Mouse (Mus musculus): ENCODE results near the gene Fnbp1. TPM values are rescaled to one million over a fixed set of nuclear protein-coding genes. Genes with fewer than 3 reads are reported as not detected.

Gene Fnbp1
- polyA plus RNA-seq, 1 experiment from 2014 or later = 16.9 TPM

GRCm38 (mm10) chr2:31118639-31119380, 23.0 kb downstream of the Fnbp1 start:
- no peak overlapping the region for H3K9ac ChIP-seq (replicated peaks)
- no peak for ATAC-seq
- H3K36me3 ChIP-seq = no peaks in the 10 kb centered on the region
- H3K4me3 ChIP-seq (replicated peaks) = no peak overlapping the region
- peaks cover 6% of the 10 kb centered on the region; the same call in 1 of the 2 replicates for H3K4me1 ChIP-seq (replicated peaks)
- no peaks in the 10 kb centered on the region for H3K27me3 ChIP-seq
- no peak overlapping the region for H3K4me2 ChIP-seq (replicated peaks)
- 90% methylated on average over 10 of the region's 10 CpGs for WGBS
- H3K9me3 ChIP-seq = no peaks in the 10 kb centered on the region
- H3K27ac ChIP-seq = 0 out of 2 replicates have a peak overlapping the region, but pooled peaks have one; percentile 55

- H3K4me1 ChIP-seq (replicated peaks) = peaks cover 6% of the 10 kb centered on the region; the same call in 1 of the 2 replicates
- WGBS = 91% methylated on average over 3 of the region's 3 CpGs
Observed at GRCm38 (mm10) chr2:31118211-31118610, 23.6 kb downstream of the Fnbp1 start.

GRCm38 (mm10) chr2:31115943-31116731, 25.7 kb downstream of the Fnbp1 start:
- Histone ChIP-seq H3K4me1 (replicated peaks) (peaks cover 6% of the 10 kb centered on the region; the same call in 1 of the 2 replicates), H3K4me3 (replicated peaks) (no peak overlapping the region), H3K27ac (no peak overlapping the region), H3K4me2 (replicated peaks) (no peak overlapping the region), H3K36me3 (no peaks in the 10 kb centered on the region), H3K27me3 (no peaks in the 10 kb centered on the region), H3K9ac (replicated peaks) (no peak overlapping the region), H3K9me3 (no peaks in the 10 kb centered on the region)
- peak; percentile 24; the same call in 1 of the 2 replicates for ATAC-seq
- 77% methylated on average over 10 of the region's 10 CpGs for WGBS

More at GRCm38 (mm10) chr2:31118211-31118610, 23.6 kb downstream of the Fnbp1 start:
- H3K9me3 ChIP-seq = no peaks in the 10 kb centered on the region
- no peaks in the 10 kb centered on the region for H3K36me3 ChIP-seq
- ATAC-seq = no peak
- no peaks in the 10 kb centered on the region for H3K27me3 ChIP-seq
- no peak overlapping the region for H3K27ac ChIP-seq
- no peak overlapping the region for H3K4me2 ChIP-seq (replicated peaks)
- H3K4me3 ChIP-seq (replicated peaks) = no peak overlapping the region
- no peak overlapping the region for H3K9ac ChIP-seq (replicated peaks)

- Histone ChIP-seq H3K27me3 (no peaks in the 10 kb centered on the region), H3K4me1 (replicated peaks) (peaks cover 6% of the 10 kb centered on the region; the same call in 1 of the 2 replicates), H3K4me2 (replicated peaks) (no peak overlapping the region), H3K9me3 (no peaks in the 10 kb centered on the region), H3K27ac (no peak overlapping the region), H3K9ac (replicated peaks) (no peak overlapping the region), H3K36me3 (no peaks in the 10 kb centered on the region), H3K4me3 (replicated peaks) (no peak overlapping the region)
- WGBS = 91% methylated on average over 10 of the region's 10 CpGs
- no peak for ATAC-seq
Observed at GRCm38 (mm10) chr2:31115091-31115942, 26.5 kb downstream of the Fnbp1 start.

GRCm38 (mm10) chr2:31114205-31114604, 27.6 kb downstream of the Fnbp1 start:
- H3K9me3 ChIP-seq = no peaks in the 10 kb centered on the region
- no peak overlapping the region for H3K27ac ChIP-seq
- no peak overlapping the region for H3K9ac ChIP-seq (replicated peaks)
- no peak overlapping the region for H3K4me2 ChIP-seq (replicated peaks)
- no peaks in the 10 kb centered on the region for H3K36me3 ChIP-seq
- no peak for ATAC-seq
- 100% methylated on average over 2 of the region's 2 CpGs for WGBS
- H3K4me3 ChIP-seq (replicated peaks) = no peak overlapping the region
- 0 out of 2 replicates have a peak, but pooled peaks cover 3% of the 10 kb centered on the region for H3K4me1 ChIP-seq (replicated peaks)
- no peaks in the 10 kb centered on the region for H3K27me3 ChIP-seq

- Histone ChIP-seq H3K36me3 (no peaks in the 10 kb centered on the region), H3K27ac (no peak overlapping the region), H3K9me3 (no peaks in the 10 kb centered on the region), H3K4me3 (replicated peaks) (no peak overlapping the region), H3K9ac (replicated peaks) (no peak overlapping the region), H3K4me2 (replicated peaks) (no peak overlapping the region), H3K27me3 (no peaks in the 10 kb centered on the region), H3K4me1 (replicated peaks) (peaks cover 13% of the 10 kb centered on the region)
- no peak for ATAC-seq
- WGBS = 90% methylated on average over 6 of the region's 6 CpGs
Observed at GRCm38 (mm10) chr2:31111685-31112084, 30.1 kb downstream of the Fnbp1 start.

- H3K36me3 ChIP-seq = no peaks in the 10 kb centered on the region
- no peaks in the 10 kb centered on the region for H3K27me3 ChIP-seq
- WGBS = 81% methylated on average over 12 of the region's 12 CpGs
- no peaks in the 10 kb centered on the region for H3K9me3 ChIP-seq
- H3K4me1 ChIP-seq (replicated peaks) = peaks cover 14% of the 10 kb centered on the region
- no peak overlapping the region for H3K4me2 ChIP-seq (replicated peaks)
- no peak for ATAC-seq
- H3K9ac ChIP-seq (replicated peaks) = no peak overlapping the region
- H3K27ac ChIP-seq = no peak overlapping the region
- H3K4me3 ChIP-seq (replicated peaks) = no peak overlapping the region
Observed at GRCm38 (mm10) chr2:31109960-31110548, 31.8 kb downstream of the Fnbp1 start.

GRCm38 (mm10) chr2:31108186-31108585, 33.6 kb downstream of the Fnbp1 start:
- WGBS = 92% methylated on average over 6 of the region's 6 CpGs

GRCm38 (mm10) chr2:31106621-31107320, 35.0 kb downstream of the Fnbp1 start:
- Histone ChIP-seq H3K27me3 (no peaks in the 10 kb centered on the region), H3K4me3 (replicated peaks) (no peak overlapping the region), H3K9me3 (no peaks in the 10 kb centered on the region), H3K4me2 (replicated peaks) (0 out of 2 replicates have a peak overlapping the region, but pooled peaks have one; percentile 2), H3K4me1 (replicated peaks) (peaks cover 14% of the 10 kb centered on the region), H3K27ac (peak overlapping the region; percentile 53; the same call in 1 of the 2 replicates), H3K36me3 (no peaks in the 10 kb centered on the region), H3K9ac (replicated peaks) (peak overlapping the region; percentile 39; the same call in 1 of the 2 replicates)
- no peak for ATAC-seq
- 62% methylated on average over 11 of the region's 11 CpGs for WGBS

More at GRCm38 (mm10) chr2:31108186-31108585, 33.6 kb downstream of the Fnbp1 start:
- ATAC-seq = no peak
- Histone ChIP-seq H3K4me2 (replicated peaks) (no peak overlapping the region), H3K4me3 (replicated peaks) (no peak overlapping the region), H3K27me3 (no peaks in the 10 kb centered on the region), H3K9ac (replicated peaks) (no peak overlapping the region), H3K36me3 (no peaks in the 10 kb centered on the region), H3K9me3 (no peaks in the 10 kb centered on the region), H3K4me1 (replicated peaks) (peaks cover 14% of the 10 kb centered on the region), H3K27ac (no peak overlapping the region)

- Histone ChIP-seq H3K27ac (no peak overlapping the region; the same call in 1 of the 2 replicates), H3K9me3 (no peaks in the 10 kb centered on the region)
Observed at GRCm38 (mm10) chr2:31106004-31106403, 35.8 kb downstream of the Fnbp1 start.

GRCm38 (mm10) chr2:31105279-31105678, 36.5 kb downstream of the Fnbp1 start:
- 90% methylated on average over 3 of the region's 3 CpGs for WGBS
- no peaks in the 10 kb centered on the region for H3K36me3 ChIP-seq
- no peak for ATAC-seq

More at GRCm38 (mm10) chr2:31106004-31106403, 35.8 kb downstream of the Fnbp1 start:
- no peak overlapping the region for H3K4me2 ChIP-seq (replicated peaks)
- no peak for ATAC-seq
- peaks cover 14% of the 10 kb centered on the region for H3K4me1 ChIP-seq (replicated peaks)
- H3K9ac ChIP-seq (replicated peaks) = no peak overlapping the region
- 88% methylated on average over 3 of the region's 3 CpGs for WGBS
- no peak overlapping the region for H3K4me3 ChIP-seq (replicated peaks)
- no peaks in the 10 kb centered on the region for H3K27me3 ChIP-seq
- H3K36me3 ChIP-seq = no peaks in the 10 kb centered on the region

More at GRCm38 (mm10) chr2:31105279-31105678, 36.5 kb downstream of the Fnbp1 start:
- H3K4me1 ChIP-seq (replicated peaks) = peaks cover 14% of the 10 kb centered on the region
- H3K4me3 ChIP-seq (replicated peaks) = no peak overlapping the region
- H3K27ac ChIP-seq = no peak overlapping the region
- H3K4me2 ChIP-seq (replicated peaks) = no peak overlapping the region
- no peaks in the 10 kb centered on the region for H3K9me3 ChIP-seq
- H3K9ac ChIP-seq (replicated peaks) = no peak overlapping the region
- no peaks in the 10 kb centered on the region for H3K27me3 ChIP-seq

All from midbrain, embryonic 13.5 days (tissue).